Mouse (Mus musculus) right cerebral cortex, adult 2 months (tissue): ENCODE measurements at regions not wholly inside any gene's neighbourhood (a gene's known extent, or its start where the extent isn't known, plus 50 kb on each side); places are given as distances from the start of the nearest gene placed in this dataset.

ENCODE experiments used
- DNase-seq, 2 experiments: peaks; one replicate each; pipeline ENCODE4 v3.0.0; 2021 to 2022; ENCODE audit warnings: low spot score in 2 of 2

DNA sequence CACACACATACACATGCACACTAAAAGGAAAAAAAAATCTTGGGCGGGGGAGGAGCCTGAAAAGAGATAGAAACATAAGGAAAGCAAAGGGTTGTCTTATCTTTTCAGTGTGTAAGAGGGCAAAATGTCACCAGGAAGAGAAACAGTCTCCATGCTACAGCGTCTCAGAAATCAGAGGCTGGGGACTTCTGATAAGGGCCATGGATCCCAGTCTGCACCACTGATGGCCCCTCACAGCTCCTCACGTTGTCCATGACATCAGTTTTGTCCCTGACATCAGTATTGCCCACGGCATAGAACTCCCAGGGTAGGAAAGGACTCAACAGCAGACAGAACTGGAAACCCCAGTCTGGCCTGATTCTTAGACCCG is 135.0 kb downstream of the 2410131K14Rik start:
- no peak for DNase-seq

DNA sequence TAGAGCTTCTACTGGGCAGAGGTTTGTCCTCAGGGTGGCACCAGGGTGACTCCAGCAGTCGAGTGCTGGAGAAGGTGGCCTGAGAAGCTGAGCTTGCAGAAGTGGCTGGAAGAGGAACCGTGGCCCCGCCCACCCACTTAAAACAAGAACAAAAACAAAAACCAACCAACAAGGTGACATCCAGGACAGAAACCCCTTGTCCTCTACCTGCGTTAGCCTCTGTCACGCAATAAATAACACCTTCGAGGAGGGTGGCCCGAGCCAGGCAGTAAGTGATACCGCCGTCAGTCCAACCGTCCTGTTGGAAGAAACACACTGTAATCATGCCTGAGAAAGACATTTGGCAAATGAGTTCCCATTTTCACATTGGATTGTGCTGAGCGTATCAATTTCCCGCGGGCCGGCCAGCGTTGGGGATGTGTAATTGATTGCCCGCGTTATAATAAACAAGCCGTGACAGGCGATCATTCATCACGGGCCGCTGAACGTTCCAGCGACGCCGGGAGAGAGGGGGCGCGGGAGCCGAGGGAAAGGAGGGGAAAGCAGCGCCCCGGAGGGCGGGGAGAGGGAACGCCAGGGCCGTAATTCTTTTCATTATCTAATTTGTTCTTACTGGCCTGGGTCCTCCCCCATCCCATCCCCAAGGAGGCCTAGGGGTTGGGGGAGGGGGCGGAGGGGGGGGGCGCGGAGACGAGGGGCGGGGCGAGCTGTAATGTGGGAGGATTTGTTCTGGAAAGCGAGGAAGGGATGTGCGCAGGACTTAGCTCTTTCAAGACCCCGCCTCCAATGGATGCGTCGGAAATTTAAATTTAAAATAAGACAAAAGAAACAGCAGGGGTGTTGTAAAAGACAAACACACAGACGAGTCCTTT is 135.6 kb downstream of the 2410131K14Rik start:
- DNase-seq, result peak; percentile 48 to 58

GRCm38 (mm10) chr5:118381294-118381675 is 136.3 kb downstream of the 2410131K14Rik start:
- DNase-seq, result peak; percentile 48 to 60

DNA sequence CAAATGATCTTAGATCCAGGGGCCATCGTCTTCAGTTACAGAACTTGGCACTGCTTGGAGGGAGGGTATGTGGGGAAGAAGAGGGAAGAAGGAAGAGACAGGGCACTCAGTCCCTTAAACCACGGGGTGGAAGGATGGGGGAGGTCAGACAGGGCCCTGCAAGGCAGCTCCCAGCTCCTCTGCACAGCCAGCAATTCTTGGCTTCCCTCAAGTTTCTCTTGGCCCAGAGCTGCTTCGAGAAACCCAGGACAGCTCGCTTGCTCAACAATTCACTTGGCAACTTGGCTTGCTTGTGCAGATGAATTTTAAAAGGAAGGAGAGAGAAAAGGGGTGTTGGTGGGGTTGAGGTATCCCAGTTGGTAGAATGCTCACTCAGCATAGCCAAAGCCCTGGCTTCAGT is 141.1 kb downstream of the 2410131K14Rik start:
- DNase-seq, result no peak

DNA sequence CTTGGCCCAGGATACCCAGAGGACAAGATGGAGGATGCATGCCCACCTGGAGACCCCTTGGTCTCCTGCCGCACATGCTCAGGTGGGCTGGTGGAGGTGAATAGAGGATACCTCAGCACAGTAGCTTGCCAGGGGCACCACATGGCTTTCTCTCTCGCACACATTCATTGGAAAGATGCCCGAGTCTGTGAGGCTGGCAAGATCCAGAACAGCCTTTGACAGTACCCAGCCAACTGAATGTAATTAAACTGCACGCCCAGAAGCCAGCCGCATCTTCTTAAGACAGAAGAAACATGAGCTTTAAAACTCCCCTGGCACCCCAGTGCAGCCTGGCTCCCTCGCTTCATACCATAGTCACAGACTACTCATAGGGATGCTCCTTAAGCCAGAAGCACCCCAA is 143.4 kb downstream of the 2410131K14Rik start:
- no peak for DNase-seq

- no peak for DNase-seq
Measured at GRCm38 (mm10) chr5:118390691-118391373, 145.8 kb downstream of the 2410131K14Rik start.

DNA sequence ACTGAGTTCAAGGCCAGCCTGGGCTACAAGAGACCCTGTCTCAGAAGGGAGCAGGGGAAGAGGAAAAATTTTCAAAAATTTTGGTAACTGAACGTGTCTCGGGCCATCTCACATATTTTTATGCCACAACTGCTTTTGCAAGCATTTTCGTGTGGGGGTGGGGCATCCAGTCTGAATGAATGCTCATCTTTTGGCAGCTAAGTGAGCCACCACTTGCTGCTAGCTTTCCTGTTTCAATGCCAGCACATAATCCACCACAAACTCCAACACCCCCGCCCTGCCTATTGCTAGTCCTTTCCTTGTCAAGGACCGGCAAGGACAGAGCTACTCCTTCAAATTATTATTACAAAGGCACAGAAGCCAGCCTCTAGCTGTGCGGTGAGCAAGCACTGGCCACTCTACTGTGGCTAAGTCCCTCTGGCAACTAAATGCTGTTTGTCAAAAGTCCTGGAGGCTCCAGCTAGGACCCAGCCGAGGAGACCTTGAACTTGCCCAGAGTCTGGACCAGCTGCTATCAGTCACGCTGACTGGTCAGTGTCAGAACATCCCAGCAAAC is 148.0 kb downstream of the 2410131K14Rik start:
- no peak for DNase-seq

DNA sequence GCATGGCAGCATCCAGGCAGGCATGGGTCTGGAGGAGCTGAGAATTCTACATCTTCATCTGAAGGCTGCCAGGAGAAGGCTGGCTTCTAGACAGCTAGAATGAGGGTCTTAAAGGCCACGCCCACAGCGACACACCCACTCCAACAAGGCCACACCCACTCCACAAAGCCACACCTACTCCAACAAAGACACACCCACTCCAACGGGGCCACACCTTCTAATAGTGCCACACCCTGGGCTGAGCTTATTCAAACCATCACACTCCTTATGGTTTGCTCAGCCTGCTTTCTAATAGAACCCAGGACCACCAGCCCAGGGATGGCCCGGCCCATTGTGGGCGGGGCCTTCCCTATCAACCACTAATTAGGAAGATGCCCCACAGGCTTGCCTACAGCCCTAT is 149.0 kb downstream of the 2410131K14Rik start:
- no peak for DNase-seq

DNA sequence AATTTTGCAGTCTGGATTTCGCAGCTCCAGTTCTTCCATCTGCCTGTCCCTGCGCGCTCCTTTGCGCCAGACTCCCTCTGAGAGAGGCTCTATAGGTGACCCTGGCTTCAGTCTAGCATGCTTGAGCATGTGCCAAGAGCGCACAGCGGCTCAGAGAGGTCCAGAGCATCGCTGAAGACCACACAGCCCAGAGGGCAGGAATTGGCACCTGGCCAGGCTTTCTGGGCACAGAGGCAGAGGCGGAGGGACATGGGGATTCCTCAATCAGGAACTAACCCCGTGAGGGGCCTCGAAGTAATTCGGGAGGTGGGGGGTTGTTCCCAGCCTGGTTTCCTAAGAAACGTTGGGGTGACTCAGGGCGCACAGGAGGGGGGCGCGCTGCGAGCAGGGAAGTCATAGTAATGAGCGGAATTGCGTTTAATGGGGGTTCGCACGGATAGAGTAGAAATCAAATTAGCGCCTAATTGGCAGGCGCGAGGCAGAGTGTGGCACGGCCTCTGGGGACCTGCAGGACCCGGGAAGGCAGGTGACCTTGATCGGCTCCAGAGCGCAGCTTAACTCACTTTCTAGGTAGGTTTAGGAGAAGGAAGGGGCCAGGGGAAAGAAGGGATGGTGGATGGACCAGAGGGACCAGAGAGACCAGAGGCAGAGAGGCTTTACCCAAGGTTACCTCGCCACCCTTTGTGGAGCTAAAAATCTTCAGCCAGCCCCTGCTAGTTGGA is 151.1 kb downstream of the 2410131K14Rik start:
- peak; percentile 36 to 48 for DNase-seq

DNA sequence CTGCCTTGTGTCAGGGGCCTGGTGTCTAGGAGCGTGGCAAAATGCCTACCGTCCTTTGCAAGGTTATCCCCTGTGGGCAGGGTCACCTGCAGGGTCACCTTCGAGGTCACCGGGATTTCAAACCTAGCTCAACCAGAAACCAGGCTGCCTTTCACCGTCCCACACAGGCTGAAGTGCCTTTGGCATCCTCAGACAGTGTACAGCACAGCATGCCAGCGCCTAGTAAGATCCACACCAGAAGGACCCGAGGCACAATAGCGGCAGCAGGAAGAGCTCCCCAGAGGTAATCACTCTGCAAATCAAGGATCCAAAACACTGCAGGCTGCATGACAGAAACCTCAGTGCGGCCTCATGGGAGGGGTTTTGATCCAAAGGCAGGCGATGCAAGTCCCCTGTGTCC is 155.9 kb downstream of the 2410131K14Rik start:
- no peak for DNase-seq

DNA sequence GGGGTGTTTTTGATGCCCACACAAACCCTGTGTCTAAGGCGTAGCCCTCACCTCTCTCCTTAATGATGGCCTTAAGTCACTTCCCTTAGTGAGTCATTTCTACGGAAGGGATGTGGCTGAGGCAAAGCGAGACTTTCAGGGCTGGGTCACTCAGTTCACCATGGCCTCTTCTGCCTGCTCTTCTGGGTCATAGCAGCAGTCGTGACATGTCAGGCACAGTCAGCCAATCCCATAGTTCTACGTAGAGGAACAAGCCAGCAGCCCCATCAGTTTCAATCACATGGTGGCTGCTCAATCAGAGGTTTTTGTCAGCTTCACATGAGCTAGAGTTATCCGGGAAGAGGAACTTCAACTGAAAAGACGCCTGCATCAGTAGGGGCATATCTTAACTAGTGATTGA is 156.1 kb upstream of the Med13l start:
- DNase-seq, result no peak

DNA sequence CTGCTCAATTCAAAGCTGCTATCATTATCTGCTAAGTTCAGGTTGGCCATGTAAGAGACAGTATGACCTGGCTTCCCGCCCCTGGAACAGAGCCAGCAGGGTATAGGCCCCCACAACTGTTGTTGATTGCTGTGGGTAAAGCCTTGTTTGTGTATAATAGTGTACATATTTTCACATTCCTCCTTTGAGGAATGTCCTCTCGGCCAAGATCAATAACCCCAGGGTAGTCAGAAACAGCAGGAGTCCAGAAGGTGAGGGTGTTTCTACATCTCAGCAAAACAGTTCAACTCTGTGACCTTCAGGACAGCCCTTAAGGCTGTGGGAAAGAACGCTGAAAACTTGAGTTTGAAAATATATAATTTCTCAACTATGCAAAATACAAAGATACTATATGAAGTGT is 155.1 kb upstream of the Med13l start:
- no peak for DNase-seq

DNA sequence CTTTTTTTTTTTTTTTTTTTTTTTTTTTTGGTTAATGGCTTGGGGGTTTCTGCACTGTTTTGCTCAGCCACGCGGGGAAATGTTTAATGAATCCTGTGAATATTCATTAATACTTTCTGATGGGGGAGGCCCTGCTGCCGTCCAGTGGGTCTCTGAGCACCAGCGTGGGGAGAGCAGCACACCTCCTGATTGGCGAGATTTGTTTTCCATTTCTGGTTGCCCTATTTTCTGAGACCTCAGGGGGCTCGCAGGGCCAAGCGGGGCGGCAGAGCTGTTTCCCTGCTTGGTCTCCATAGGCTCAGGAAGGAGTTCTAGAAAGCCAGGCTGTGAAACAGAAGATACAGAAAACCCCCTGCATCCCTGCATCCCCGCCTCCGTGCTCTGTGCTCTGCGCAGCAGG is 153.0 kb upstream of the Med13l start:
- no peak for DNase-seq

DNA sequence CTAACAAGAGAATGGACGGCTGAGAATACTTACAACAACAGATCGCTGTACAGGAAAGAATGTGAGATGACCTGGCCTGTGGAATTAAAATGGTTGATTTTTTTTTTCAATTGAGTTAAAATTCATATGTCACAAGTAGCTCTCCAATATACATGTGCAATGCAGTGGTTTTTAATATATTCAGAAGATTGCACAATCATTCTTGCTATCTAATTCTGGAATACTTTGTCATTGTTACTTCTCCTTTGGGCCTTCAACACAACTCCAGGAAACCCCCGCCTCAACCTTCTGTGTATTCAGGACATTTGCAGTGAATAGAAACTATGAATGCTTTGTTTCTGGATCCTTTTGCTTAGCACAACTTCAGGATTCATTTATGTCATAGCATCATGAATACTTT is 152.5 kb upstream of the Med13l start:
- no peak for DNase-seq

DNA sequence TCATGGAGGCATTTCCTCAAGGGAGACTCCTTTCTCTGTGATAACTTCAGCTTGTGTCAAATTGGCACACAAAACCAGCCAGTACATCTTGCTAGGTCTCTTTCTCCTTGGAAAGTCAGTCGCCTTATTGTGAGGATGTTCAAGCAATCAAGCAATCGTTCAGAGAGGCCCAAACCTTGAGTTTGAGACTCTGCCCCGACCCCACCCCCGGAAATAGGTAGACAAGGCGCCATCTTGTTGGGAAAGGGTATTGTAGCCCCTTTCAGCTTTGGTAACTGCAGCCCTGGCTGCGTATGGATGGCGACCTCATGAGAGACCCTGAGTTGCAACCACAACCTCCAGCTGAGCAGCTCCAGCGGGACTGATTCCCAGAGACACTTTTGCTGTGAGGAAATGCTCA is 151.7 kb upstream of the Med13l start:
- DNase-seq, result no peak

DNA sequence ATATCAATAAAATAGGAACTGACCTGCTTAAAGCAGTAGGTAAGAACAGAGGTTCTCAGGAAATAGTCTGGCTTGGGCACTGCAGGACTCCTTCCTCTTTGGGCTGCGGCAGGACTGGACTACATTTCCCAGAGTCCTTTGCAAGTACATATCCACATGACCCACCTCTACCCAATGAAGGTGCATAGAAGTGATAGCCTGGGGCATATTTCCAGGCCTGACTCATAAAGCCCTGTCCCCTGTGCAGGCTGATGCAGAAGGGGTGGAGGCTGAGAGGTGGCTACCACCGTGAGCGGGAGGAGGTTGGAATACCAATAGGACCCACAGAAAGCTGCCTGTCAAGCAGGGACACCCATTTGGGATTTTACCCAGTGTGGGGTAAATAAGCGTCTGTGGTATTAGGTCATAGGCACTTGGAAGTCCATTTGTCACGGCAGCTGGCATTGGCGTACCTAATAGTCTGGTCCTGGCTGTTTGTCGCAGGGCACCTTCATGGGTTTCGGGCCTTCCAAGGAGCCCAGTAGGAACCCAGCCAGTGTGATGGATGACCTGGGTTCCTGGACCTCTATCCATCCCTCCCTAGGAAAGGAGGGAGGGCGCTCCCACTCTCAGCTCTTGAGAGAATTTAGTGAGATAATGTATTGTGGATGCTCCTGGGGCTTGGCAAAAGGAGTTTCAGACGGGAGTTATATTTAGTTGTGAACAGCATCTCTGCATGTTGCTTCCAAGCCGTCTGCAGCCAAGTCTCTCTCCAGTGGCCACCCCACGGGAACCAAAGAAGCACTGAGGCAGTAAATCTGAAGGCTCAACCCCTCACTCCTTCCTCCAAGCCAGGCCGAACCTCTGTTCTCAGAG is 146.8 kb upstream of the Med13l start:
- DNase-seq, result peak; percentile 79 to 86

DNA sequence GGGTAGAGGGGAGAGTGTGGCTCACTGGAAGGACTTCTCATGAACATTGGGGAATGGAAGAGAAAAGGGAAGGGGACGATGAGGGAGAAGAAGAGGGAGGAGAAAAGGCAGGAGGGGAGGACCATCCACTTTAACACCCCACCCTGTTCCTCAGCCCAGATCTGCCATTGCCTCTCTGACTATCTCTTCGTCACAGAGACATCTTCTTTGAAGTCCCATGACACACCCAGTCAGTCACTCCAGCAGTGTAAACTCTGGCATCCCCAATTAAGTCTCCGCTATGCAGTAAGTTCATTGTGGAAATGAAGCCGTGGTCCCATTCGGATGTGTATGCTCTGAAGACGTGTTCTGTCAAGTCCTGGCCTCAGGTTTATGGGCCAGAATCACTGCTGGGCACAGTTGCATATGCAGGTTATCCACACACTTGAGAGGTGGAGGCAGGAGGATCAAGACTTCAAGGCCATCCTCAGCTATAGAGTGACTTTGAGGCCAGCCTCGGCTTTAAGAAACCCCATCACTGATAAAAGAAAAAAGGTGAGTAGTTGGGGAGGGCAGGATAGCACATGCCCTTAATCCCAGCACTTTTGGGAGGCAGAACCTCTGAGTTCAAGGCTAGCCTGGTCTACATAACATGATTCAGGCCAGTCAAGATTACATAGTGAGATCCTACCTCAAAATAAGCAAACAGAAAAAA is 141.0 kb upstream of the Med13l start:
- DNase-seq, result no peak

DNA sequence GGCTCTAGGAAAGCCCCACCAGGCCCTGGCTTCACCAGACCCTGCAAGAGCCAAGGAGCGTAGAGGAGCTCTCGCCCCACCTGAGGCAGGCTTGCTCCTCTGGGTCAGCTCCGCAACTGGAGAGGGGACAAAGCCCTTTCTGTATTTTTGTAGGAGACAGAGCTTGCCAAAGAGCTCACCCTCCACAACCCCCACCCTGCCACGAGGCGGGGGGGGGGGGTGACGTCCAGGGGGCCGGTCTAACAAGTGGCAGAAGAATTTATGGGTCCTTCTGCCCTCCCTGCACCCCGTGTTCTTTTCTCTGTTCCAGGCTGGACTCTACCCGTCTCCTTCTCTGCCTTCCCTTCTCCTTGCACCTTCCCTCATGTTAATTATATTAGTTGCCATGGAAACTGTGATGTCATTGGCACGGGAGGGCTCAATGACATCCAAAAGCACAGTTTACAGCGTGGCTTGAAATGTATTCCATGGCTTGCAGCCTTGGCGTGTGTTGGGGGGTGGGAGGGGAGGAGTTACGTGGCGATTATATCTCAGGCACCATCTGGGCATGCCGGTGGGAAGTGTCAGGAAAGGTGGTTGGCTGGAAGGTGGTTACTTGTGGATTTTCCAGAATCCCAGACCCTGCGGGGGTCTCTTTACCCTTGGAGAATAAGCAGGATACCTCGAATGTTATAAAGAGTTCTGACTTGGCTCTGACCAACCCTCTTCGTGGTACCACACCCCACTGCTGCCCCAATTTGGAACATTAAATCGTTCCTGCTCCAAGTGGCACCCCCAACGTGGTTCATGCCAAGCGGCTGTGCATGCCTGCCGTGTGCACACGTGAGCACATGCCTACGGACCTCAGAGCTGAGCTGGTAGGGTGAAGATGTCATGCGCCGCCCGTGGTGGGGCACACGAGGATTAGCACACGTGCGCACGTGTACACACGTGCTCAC is 138.3 kb upstream of the Med13l start:
- peak; percentile 79 to 85 for DNase-seq

- no peak for DNase-seq
Measured at GRCm38 (mm10) chr5:118424177-118424576, 136.3 kb upstream of the Med13l start.
